Mouse (Mus musculus) megakaryocyte-erythroid progenitor cell, adult 5 weeks (primary cell): Measurements from ENCODE around the gene Mat2b. TPM values are rescaled to one million over a fixed set of nuclear protein-coding genes. Genes with fewer than 3 reads are reported as not detected.

Experiments
- polyA plus RNA-seq: library from polyadenylated mRNA; stranded (reverse); fragments of >175 nt; gene quantifications from 2 replicates; pipeline ENCODE4 v1.2.3, GENCODE M21; 2012

Mat2b gene
- 71.6 and 88.5 TPM in 2 replicates for polyA plus RNA-seq

DNA sequence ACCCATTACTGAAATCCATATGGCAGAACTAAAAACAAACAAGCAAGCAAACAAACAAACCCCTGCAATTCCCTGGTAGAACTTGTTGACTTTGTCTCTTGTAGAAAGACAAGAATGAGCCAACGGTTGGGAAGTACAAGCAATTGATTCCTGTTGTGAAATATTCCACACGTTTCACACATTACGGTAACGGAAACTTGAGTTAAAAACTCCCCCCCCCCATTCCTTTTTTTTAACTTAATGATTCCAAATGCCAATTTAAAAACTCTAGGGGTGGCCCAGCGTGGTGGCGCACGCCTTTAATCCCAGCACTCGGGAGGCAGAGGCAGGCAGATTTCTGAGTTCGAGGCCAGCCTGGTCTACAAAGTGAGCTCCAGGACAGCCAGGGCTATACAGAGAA, at the start of gene Mat2b:
TSS of gene Mat2b (minus strand) at position 101 of the 400 bp plus-strand sequence.

DNA sequence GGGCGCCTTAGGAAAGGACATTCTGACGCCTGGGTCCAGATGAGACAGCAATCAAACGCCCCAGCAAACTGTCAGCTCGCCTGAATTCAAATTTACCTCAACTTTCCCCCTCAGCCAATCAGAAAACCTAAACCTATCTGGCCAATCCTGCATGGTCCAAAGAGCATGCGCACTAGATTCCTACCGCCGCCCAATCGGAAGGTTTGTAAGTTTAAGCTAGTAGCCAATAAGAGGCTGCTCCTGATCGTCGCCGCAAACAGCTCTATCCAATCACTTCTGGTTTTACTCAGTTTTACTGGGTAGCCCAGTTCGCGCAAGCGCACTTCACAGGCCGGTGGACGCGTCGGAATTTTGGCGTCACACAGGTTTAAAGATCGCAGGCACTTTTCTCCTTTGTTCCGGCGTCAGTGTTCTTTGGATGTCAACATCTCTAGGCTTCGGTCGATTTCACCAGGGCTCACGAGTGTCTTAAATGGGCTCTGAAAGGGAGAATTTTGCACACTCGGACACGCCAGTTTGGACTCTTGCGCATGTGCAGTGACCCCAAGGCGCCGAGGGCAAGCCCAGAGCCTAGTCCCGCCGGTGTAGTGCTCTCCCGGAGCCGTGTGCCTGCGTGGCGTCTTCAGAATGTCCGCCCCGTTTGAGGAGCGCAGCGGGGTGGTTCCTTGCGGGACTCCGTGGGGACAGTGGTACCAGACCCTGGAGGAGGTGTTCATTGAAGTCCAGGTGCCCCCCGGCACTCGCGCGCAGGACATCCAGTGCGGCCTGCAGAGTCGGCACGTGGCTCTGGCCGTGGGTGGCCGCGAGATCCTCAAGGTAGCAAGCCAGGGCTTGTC, 38.6 kb upstream of the Mat2b start, which contains the start of the genes Hmmr and Nudcd2:
TSS of gene Hmmr (minus strand) at position 84 of the 836 bp plus-strand sequence.
TSS of gene Nudcd2 (plus strand) at position 329 of the 836 bp plus-strand sequence.

Other genes with a start within 250 kb of the Mat2b start
- gene Hmmr, start 38.2 kb upstream of the Mat2b start, polyA plus RNA-seq = 1.3 and 2.4 TPM in 2 replicates
- 41.1 and 42.0 TPM in 2 replicates for gene Nudcd2, start 38.5 kb upstream of the Mat2b start, polyA plus RNA-seq
- gene Ccng1, start 60.1 kb upstream of the Mat2b start, polyA plus RNA-seq = 17.5 and 19.6 TPM in 2 replicates